Mouse (Mus musculus): Measurements from ENCODE around the gene Catsper4. TPM values are rescaled to one million over a fixed set of nuclear protein-coding genes. Genes with fewer than 3 reads are reported as not detected.

The Catsper4 gene
- polyA plus RNA-seq, 1 experiment from 2014 or later, result 0.19 TPM

- ATAC-seq, result no peak
- WGBS, result 53% methylated on average over 6 of the region's 6 CpGs
- no peak overlapping the region for H3K27ac ChIP-seq
Observed at GRCm38 (mm10) chr4:134206488-134207053, 20.6 kb downstream of the Catsper4 start.

GRCm38 (mm10) chr4:134203340-134203896, 23.8 kb downstream of the Catsper4 start:
- Histone ChIP-seq H3K27ac (no peak overlapping the region), H3K27me3 (replicated peaks) (no peaks in the 10 kb centered on the region), H3K36me3 (no peaks in the 10 kb centered on the region), H3K4me3 (replicated peaks) (no peak overlapping the region), H3K9ac (no peak overlapping the region), H3K4me2 (replicated peaks) (no peak overlapping the region), H3K9me3 (no peaks in the 10 kb centered on the region), H3K4me1 (replicated peaks) (no peaks in the 10 kb centered on the region)
- ATAC-seq, result no peak
- 85% methylated on average over 17 of the region's 17 CpGs for WGBS

More at GRCm38 (mm10) chr4:134206488-134207053, 20.6 kb downstream of the Catsper4 start:
- H3K4me2 ChIP-seq (replicated peaks), result no peak overlapping the region
- no peak overlapping the region for H3K4me3 ChIP-seq (replicated peaks)
- no peaks in the 10 kb centered on the region for H3K27me3 ChIP-seq (replicated peaks)
- no peak overlapping the region for H3K9ac ChIP-seq
- H3K9me3 ChIP-seq, result no peaks in the 10 kb centered on the region
- H3K36me3 ChIP-seq, result no peaks in the 10 kb centered on the region
- H3K4me1 ChIP-seq (replicated peaks), result no peaks in the 10 kb centered on the region

- ATAC-seq, result no peak
- H3K4me3 ChIP-seq (replicated peaks), result no peak within 1 kb of the TSS
- H3K36me3 ChIP-seq, result no peaks in the 10 kb centered on the region
- no peak within 1 kb of the TSS for H3K27ac ChIP-seq
- no peaks in the 10 kb centered on the region for H3K27me3 ChIP-seq (replicated peaks)
- H3K9ac ChIP-seq, result no peak within 1 kb of the TSS
- no peak within 1 kb of the TSS for H3K4me2 ChIP-seq (replicated peaks)
- no peaks in the 10 kb centered on the region for H3K4me1 ChIP-seq (replicated peaks)
- no peaks in the 10 kb centered on the region for H3K9me3 ChIP-seq
- WGBS, result 93% methylated on average over 4 of the region's 4 CpGs
Observed at GRCm38 (mm10) chr4:134202904-134203303, 24.3 kb downstream of the Catsper4 start, which contains the start of gene Gm7534. Gene Gm7534, minus strand, starts transcription at chr4:134203004.

- Histone ChIP-seq H3K4me1 (replicated peaks) (no peaks in the 10 kb centered on the region), H3K36me3 (no peaks in the 10 kb centered on the region), H3K9ac (no peak overlapping the region), H3K27me3 (replicated peaks) (no peaks in the 10 kb centered on the region), H3K27ac (no peak overlapping the region), H3K4me2 (replicated peaks) (no peak overlapping the region), H3K4me3 (replicated peaks) (no peak overlapping the region), H3K9me3 (no peaks in the 10 kb centered on the region)
- 73% methylated on average over 2 of the region's 2 CpGs for WGBS
- ATAC-seq, result no peak
Observed at GRCm38 (mm10) chr4:134199371-134199770, 27.8 kb downstream of the Catsper4 start.

- 1% methylated on average over 22 of the region's 22 CpGs for WGBS
- Histone ChIP-seq H3K4me3 (replicated peaks) (peak overlapping the region; percentile 67), H3K4me2 (replicated peaks) (peak overlapping the region; percentile 90), H3K9me3 (no peaks in the 10 kb centered on the region), H3K27ac (peak overlapping the region; percentile 73; the same call in 1 of the 2 replicates), H3K9ac (peak overlapping the region; percentile 74), H3K36me3 (no peaks in the 10 kb centered on the region), H3K4me1 (replicated peaks) (peaks cover 10% of the 10 kb centered on the region), H3K27me3 (replicated peaks) (no peaks in the 10 kb centered on the region)
- ATAC-seq, result no peak; the same call in 1 of the 2 replicates
Observed at GRCm38 (mm10) chr4:134186268-134186667, 40.9 kb downstream of the Catsper4 start.

GRCm38 (mm10) chr4:134185569-134185968, 41.6 kb downstream of the Catsper4 start:
- H3K4me1 ChIP-seq (replicated peaks), result peaks cover 10% of the 10 kb centered on the region
- H3K9ac ChIP-seq, result peak overlapping the region; percentile 74
- WGBS, result 81% methylated on average over 3 of the region's 3 CpGs
- H3K27me3 ChIP-seq (replicated peaks), result no peaks in the 10 kb centered on the region
- peak overlapping the region; percentile 90 for H3K4me2 ChIP-seq (replicated peaks)
- no peaks in the 10 kb centered on the region for H3K36me3 ChIP-seq
- H3K27ac ChIP-seq, result no peak overlapping the region
- no peaks in the 10 kb centered on the region for H3K9me3 ChIP-seq
- ATAC-seq, result no peak
- H3K4me3 ChIP-seq (replicated peaks), result peak overlapping the region; percentile 67

GRCm38 (mm10) chr4:134183711-134184110, 43.5 kb downstream of the Catsper4 start:
- WGBS, result 78% methylated on average over 3 of the region's 3 CpGs
- no peak overlapping the region for H3K4me3 ChIP-seq (replicated peaks)
- ATAC-seq, result no peak

GRCm38 (mm10) chr4:134181825-134182224, 45.4 kb downstream of the Catsper4 start:
- no peak overlapping the region for H3K9ac ChIP-seq
- H3K9me3 ChIP-seq, result no peaks in the 10 kb centered on the region
- H3K4me1 ChIP-seq (replicated peaks), result peaks cover 10% of the 10 kb centered on the region
- H3K4me2 ChIP-seq (replicated peaks), result no peak overlapping the region
- no peak overlapping the region for H3K27ac ChIP-seq
- no peak for ATAC-seq
- H3K27me3 ChIP-seq (replicated peaks), result no peaks in the 10 kb centered on the region
- no peaks in the 10 kb centered on the region for H3K36me3 ChIP-seq
- H3K4me3 ChIP-seq (replicated peaks), result no peak overlapping the region

More at GRCm38 (mm10) chr4:134183711-134184110, 43.5 kb downstream of the Catsper4 start:
- Histone ChIP-seq H3K36me3 (no peaks in the 10 kb centered on the region), H3K4me1 (replicated peaks) (peaks cover 10% of the 10 kb centered on the region), H3K9me3 (no peaks in the 10 kb centered on the region), H3K4me2 (replicated peaks) (no peak overlapping the region), H3K27me3 (replicated peaks) (no peaks in the 10 kb centered on the region), H3K27ac (no peak overlapping the region), H3K9ac (no peak overlapping the region)

GRCm38 (mm10) chr4:134181112-134181511, 46.1 kb downstream of the Catsper4 start:
- Histone ChIP-seq H3K9ac (no peak overlapping the region), H3K27me3 (replicated peaks) (no peaks in the 10 kb centered on the region), H3K36me3 (no peaks in the 10 kb centered on the region), H3K4me3 (replicated peaks) (no peak overlapping the region), H3K4me2 (replicated peaks) (no peak overlapping the region), H3K27ac (no peak overlapping the region), H3K9me3 (no peaks in the 10 kb centered on the region), H3K4me1 (replicated peaks) (peaks cover 8% of the 10 kb centered on the region)
- peak; percentile 31; the same call in 1 of the 2 replicates for ATAC-seq
- 95% methylated on average over 1 of the region's 1 CpGs for WGBS

GRCm38 (mm10) chr4:134172391-134172790, 54.8 kb downstream of the Catsper4 start:
- H3K36me3 ChIP-seq, result no peaks in the 10 kb centered on the region
- no peak for ATAC-seq
- no peak overlapping the region for H3K4me3 ChIP-seq (replicated peaks)
- no peaks in the 10 kb centered on the region for H3K9me3 ChIP-seq
- H3K9ac ChIP-seq, result no peak overlapping the region
- no peaks in the 10 kb centered on the region for H3K4me1 ChIP-seq (replicated peaks)
- WGBS, result 74% methylated on average over 3 of the region's 3 CpGs
- H3K27ac ChIP-seq, result no peak overlapping the region
- H3K27me3 ChIP-seq (replicated peaks), result no peaks in the 10 kb centered on the region
- no peak overlapping the region for H3K4me2 ChIP-seq (replicated peaks)

- ATAC-seq, result no peak
- no peak overlapping the region for H3K4me3 ChIP-seq (replicated peaks)
- H3K9ac ChIP-seq, result no peak overlapping the region
Observed at GRCm38 (mm10) chr4:134166906-134167305, 60.3 kb downstream of the Catsper4 start.

GRCm38 (mm10) chr4:134165548-134166465, 61.4 kb downstream of the Catsper4 start:
- no peak overlapping the region for H3K9ac ChIP-seq
- no peaks in the 10 kb centered on the region for H3K36me3 ChIP-seq
- H3K4me2 ChIP-seq (replicated peaks), result no peak overlapping the region
- ATAC-seq, result peak; percentile 72
- WGBS, result 89% methylated on average over 3 of the region's 3 CpGs
- no peak overlapping the region for H3K27ac ChIP-seq
- no peaks in the 10 kb centered on the region for H3K9me3 ChIP-seq
- no peaks in the 10 kb centered on the region for H3K4me1 ChIP-seq (replicated peaks)
- no peaks in the 10 kb centered on the region for H3K27me3 ChIP-seq (replicated peaks)
- H3K4me3 ChIP-seq (replicated peaks), result no peak overlapping the region

More at GRCm38 (mm10) chr4:134166906-134167305, 60.3 kb downstream of the Catsper4 start:
- no peaks in the 10 kb centered on the region for H3K4me1 ChIP-seq (replicated peaks)
- H3K27me3 ChIP-seq (replicated peaks), result no peaks in the 10 kb centered on the region
- no peak overlapping the region for H3K27ac ChIP-seq
- H3K36me3 ChIP-seq, result no peaks in the 10 kb centered on the region
- 90% methylated on average over 3 of the region's 3 CpGs for WGBS
- H3K9me3 ChIP-seq, result no peaks in the 10 kb centered on the region
- H3K4me2 ChIP-seq (replicated peaks), result no peak overlapping the region

All from intestine, embryonic 15.5 days (tissue).